Mouse (Mus musculus) layer of hippocampus, adult 8-10 months (tissue): ENCODE results near the gene Phyh. TPM values are rescaled to one million over a fixed set of nuclear protein-coding genes. Genes with fewer than 3 reads are reported as not detected.
A peak's percentile ranks its signal among the peaks of the same experiment; 100 is the strongest.

Experiments
- DNase-seq, 2 experiments: peaks; one replicate each; pipeline ENCODE4 v3.0.0; 2022; ENCODE audit warnings: low spot score in 2 of 2
- total RNA-seq, 4 experiments: library from RNA; stranded (reverse); gene quantifications; 2 replicates each; pipeline ENCODE4 v1.2.4; 2022

The Phyh gene
- 10 to 100 TPM; 91.0 to 95.9 (median 94.9) TPM for total RNA-seq

- DNase-seq = peak; percentile 76 to 78
Observed at GRCm38 (mm10) chr2:4918860-4919739, at the start of gene Phyh. TSS of gene Phyh (plus strand) at chr2:4919019.

DNA sequence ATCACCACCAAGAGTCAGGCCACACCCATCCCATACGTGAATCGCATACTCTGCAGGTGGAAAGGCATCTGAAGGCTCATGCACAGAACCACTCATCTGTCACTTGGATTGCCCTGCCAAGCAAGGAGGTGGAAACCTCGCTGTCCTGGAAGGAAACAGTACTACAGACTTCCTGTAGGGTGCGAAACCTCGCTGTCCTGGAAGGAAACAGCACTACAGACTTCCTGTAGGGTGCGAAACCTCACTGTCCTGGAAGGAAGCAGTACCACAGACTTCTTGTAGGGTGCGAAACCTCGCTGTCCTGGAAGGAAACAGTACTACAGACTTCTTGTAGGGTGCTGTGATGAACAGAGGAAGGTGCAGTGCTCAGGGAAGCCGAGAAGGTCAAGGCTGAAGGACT lies 46.1 kb upstream of the Phyh start:
- DNase-seq = no peak

DNA sequence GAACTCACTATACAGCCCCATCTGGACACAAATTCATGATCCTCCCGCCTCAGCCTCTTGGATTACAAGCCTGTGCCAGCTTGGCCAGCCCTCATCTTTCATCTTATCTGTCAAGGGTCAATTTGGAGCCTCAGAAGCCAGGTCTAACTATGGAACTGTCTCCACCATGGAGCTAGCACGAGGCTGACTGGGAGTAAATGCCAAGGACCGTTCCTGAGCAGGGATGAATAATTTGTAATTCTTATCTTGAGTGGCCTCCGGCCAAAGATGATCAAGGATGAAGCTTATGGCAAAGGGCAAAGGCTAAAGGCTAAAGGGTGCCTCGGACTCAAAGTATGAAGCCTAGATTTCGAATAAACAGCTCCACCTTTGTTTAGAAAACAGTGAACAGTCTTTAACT lies 45.5 kb upstream of the Phyh start:
- no peak for DNase-seq

DNA sequence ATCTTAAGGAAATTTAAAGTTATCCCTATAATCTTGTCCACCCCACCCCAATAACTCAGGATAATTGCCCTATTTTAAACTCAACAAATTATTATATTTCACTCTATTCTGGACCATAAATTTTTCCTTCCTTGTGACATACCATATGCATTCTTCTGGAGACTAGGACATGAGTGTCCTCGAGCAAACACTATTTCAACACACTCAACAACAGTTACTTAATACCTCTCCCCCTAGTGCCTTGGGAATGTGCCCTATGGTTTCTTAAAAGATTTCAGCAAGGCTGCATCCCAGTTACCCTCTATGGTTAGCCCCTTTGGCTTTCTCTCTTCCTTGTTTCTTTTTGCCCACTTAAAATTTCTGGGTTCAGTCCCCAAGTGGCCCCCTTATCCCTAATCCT lies 43.7 kb upstream of the Phyh start:
- no peak for DNase-seq

- DNase-seq = no peak
Observed at GRCm38 (mm10) chr2:4876131-4876530, 42.7 kb upstream of the Phyh start.

GRCm38 (mm10) chr2:4880737-4881349 lies 38.0 kb upstream of the Phyh start:
- no peak for DNase-seq

GRCm38 (mm10) chr2:4881350-4882248 lies 37.2 kb upstream of the Phyh start, which contains the start of gene Sephs1:
TSS of gene Sephs1 (plus strand) at chr2:4881564.
- DNase-seq = peak; percentile 56 to 74

DNA sequence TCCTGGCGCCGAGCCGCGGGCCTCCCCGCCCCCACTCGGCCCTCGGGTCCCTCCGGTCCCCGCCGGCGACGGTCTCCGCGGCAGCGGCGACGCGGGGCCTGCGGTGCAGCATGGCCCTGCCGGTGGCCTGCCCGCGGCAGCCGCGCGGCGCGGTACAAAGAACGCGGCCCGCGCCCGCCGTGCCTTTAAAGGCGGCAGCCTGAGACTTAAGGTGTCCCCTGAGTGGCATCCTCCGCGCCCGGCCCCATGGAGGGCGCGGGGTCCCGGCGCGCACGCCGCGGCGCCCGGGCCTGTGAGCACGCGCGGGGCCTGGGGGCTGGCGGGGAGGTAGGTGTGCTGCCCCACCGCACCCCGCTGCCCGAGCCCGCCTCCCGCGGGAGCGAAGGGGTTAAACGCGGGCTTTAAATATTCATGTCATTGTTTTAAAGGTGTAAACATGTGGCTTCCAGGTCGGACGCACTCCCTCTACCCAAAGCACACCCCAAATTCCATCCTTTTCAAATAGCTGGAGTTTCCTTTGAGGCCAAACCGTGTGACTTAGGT lies 36.5 kb upstream of the Phyh start:
- peak; percentile 41 to 48 for DNase-seq

DNA sequence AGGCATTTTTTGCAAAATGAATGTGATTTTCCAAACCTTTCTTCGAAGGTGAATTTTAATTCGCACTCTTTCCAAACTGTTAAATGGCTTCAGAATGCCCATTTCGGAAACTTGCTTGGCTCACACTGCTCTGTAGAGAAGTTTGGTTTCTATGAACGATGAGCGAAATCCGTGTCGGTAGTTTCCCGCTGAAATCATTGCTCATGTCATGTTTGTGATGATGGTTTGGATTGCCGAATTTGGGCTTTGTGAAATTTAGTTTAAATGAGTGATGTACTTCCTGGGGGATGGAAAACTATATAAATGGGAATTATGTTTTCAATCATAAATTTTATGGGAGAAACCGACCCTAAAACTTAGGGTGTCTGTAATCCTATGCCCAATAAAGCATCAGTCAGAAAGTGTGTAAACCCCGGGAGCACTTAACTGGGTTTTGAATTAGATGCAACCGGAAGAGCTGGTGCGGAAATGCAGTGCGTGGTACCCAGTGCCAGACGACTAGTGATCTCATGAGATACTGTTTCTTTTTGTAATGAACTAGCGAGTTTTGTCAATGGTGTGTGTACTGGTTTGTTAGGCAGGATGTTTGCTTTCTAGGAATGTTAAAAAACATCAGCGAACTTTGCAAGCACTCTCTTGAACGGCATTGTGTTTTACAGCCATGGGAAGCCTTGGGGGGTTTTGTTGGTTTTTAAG lies 35.7 kb upstream of the Phyh start:
- no peak for DNase-seq

DNA sequence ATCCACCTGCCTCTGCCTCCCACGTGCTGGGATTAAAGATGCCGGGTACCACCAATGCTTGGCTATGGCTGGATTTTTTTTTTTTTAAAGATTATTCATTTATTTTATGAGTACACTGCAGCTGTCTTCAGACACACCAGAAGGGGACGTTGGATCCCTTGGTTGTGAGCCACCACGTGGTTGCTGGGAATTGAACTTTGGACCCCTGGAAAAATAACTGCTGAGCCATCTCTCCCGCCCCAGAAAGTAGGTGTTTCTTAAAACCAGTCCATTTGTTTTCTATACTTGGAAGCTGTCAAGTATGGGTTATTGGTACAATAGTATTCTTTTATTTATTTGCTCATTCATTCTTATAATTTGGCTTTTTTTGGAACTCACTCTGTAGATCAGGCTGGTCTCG lies 31.9 kb upstream of the Phyh start:
- DNase-seq = no peak

DNA sequence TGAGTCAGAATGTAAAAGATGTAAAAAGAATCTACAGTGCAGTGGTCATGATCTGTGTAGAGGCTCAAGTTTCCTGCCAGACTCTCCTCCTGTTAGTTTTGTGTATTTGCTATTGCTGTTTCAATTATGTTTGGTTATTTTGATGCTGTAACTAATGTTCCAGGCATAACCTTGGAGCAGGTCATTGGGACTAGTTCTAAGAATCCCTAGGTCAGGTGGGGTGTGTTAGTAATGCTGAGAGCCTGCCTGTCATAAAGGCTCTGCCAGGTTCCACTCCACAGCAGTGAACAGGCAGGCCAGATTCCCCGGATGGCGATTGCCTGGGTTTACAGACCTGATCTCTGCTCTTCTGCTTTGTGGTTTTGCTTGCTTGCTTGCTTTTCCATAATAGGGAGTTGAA lies 23.2 kb upstream of the Phyh start:
- no peak for DNase-seq

DNA sequence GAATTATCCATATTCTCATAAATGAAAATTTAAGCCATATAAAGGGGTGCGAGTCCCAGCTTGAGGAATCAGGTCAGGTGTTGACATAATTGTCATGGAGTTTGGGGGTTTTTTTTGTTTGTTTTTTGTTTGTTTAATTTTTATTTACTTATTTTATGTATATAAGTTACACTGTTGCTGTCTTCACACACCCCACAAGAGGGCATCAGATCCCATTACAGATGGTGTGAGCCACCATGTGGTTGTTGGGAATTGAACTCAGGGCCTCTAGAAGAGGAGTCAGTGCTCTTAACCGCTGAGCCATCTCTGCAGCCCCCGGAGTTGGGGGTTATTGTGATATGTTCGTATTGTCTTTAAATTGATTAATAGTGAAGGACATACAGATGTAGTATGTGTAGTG lies 21.8 kb upstream of the Phyh start:
- DNase-seq = no peak

GRCm38 (mm10) chr2:4900624-4901023 lies 18.2 kb upstream of the Phyh start:
- DNase-seq = no peak

DNA sequence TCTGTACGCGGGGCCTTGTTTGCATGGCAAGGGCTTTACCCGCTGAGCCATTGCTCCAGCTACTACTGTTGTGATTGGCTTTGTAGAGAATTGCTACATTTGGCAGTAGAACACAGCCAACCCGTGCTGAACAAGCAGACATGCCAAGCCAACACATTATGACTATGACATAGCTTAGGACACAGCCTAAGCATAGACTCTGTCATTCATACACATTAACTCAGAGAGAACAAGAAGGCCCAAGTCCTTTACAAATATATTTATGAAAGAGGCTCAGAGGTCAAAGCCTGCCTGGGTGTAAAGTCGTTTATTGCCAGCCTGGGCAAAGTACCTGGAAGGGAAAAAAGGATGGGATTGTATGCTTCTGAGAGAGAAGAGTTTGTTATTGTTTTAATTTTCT lies 16.5 kb upstream of the Phyh start:
- DNase-seq = no peak

DNA sequence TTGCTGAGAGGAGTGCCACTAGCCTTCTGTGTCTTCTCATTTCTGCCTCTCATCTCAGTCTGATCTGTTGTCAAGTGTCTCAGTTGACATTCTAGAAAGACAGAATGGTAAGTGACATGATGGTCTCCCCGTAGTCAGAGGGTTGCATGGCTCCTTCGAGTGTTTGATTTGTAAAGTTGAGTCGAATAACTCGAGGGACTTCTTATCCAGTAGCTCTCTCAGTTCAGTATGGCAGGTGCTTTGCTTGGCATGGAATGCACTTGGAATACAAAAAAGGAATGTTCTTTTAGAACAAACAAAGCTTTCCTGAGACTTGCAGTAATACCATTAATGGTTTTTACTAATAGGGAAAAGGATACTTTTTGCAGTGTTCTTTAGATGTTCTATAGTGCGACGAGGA lies 11.7 kb upstream of the Phyh start:
- no peak for DNase-seq

- DNase-seq = no peak
Observed at GRCm38 (mm10) chr2:4907916-4908315, 10.9 kb upstream of the Phyh start.

DNA sequence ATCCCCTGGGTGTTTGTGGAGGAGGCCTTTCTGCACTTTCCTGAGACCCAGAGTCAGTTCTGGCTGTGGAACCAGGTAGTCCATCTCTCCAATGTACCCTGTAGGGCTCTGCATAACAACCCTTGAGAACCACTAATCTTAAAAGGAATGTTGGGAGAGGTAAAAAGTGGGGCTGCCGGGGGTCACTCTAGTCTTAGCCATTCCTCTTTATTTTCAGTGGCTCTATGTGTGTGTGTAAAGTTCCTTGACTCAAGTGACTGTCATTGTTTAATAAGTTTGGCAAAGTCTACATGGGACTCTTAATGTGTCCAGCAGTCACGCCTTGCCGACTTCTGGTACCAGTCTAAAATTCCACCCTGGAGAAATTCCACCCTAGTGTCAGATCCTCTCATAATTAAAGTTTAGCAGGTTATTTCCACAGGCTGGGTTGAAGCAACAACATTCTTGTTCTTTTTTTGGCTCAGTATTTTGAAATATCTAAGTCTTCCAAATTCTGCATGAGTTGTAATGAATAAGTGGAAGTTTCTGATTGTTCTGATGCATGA lies 10.0 kb upstream of the Phyh start:
- DNase-seq = no peak

- DNase-seq = no peak
Observed at GRCm38 (mm10) chr2:4909909-4910308, 8.9 kb upstream of the Phyh start.

GRCm38 (mm10) chr2:4910521-4910920 lies 8.3 kb upstream of the Phyh start:
- DNase-seq = no peak

DNA sequence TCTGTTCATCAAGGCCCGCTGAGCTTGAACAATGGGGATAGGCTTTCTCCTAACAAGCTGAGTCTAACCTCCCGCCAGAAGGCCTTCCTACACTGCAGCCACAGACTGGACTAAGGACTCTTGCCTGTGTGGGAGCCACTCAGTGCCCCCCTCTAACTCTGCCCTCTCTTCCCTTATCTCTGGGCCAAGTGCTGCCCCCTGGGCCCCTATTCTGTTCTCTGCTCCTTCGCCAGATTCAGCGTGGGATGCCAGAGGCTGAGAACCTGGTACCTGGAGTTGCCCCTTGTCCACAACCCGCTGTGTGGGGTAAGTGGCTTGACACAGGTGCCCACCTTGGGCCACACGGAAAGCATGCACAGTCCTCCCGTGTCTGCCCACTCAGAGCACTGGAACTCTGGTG lies 4.9 kb upstream of the Phyh start:
- DNase-seq = no peak

GRCm38 (mm10) chr2:4916037-4916436 lies 2.8 kb upstream of the Phyh start:
- no peak for DNase-seq
